Mouse (Mus musculus) MEL-GATA-1-ER (cell line): ENCODE measurements around the gene Osbp2.
A peak's percentile ranks its signal among the peaks of the same experiment; 100 is the strongest.

Experiments
- DNase-seq: peaks from one replicate; pipeline ENCODE4 v3.0.0-alpha.2; 2012; ENCODE audit warnings: low read depth; ENCODE audit errors: extremely low read depth

Gene Osbp2

GRCm38 (mm10) chr11:3824138-3824537, 39.6 kb downstream of the Osbp2 start:
- DNase-seq, result no peak

- DNase-seq, result no peak
Measured at GRCm38 (mm10) chr11:3823378-3823777, 40.3 kb downstream of the Osbp2 start.

DNA sequence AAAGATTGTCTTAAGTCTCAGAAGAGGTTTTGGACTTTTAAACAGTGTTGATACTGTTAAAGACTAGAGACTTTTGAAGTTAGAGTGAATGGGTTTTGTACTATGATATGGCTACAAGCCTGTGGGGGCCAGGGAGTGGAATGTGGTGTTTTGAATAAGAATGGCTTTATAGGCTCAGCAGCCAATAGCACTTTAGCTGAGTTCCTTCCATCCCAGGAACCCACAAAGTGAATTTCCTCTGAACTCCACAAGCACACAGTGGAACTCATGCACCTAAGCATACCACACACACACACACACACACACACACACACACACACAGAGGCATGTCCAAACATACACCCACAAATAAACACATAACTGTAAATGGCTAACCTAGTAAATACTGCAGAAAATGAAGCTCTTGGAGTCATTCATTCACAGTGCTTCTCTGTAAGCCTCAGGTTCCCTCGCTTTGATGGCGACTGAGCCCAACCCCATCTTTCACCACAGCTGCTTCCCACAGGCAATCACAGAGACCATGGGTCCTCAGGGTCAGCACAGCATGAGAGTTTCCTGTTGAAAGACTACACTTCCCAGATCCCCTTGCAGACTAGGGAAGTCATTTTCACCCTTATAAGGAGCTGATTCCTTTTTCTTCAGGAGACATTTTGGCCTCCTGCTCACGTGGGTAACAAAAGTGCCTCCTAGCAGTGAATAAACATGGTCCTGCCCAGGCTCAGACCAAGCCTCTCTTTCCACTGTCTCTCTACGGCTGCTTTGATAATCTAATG, 45.5 kb downstream of the Osbp2 start:
- no peak for DNase-seq

DNA sequence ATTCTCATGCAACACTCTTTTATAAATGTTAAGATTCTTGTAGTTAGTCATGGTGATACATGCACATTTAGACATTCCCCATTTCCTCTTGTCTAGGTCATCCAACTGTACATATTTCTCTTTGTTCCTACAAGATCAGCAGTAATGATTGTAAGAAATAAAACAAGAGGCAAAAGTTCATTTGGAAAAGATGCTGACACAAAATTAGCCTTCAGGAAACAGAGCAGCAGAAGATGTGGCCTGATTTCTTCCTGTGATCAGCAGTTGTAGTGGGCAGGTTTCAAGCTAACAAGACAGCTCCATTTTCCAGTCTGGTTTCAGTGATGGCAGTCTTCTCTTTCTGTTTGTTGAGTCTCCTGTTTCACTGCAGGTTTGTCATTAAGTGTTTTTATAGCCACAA, 47.8 kb downstream of the Osbp2 start:
- DNase-seq, result no peak

- no peak for DNase-seq
Measured at GRCm38 (mm10) chr11:3813340-3813739, 50.4 kb downstream of the Osbp2 start.

GRCm38 (mm10) chr11:3808162-3808561, 55.5 kb downstream of the Osbp2 start:
- DNase-seq, result no peak

DNA sequence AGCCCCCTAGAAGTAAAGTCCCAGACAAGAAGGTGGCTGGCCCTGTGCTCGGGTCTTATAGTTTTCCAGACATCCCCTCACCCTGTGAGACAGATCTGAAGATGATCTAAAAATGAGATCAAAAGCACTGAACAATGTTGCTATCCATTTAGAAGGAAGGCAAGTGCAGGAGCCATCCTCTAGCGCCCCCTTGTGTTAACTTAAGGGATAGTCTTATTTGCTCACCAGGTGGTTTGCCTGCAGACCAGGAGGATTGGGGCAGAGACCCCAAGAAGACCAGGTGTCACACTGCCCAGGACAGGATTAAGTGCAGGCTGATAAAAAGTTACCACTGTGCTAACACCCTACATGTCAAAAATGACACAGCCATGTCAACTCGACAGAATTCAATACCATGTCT, 58.3 kb downstream of the Osbp2 start:
- DNase-seq, result peak; percentile 18

- DNase-seq, result no peak
Measured at GRCm38 (mm10) chr11:3804639-3805038, 59.1 kb downstream of the Osbp2 start.

- DNase-seq, result no peak
Measured at GRCm38 (mm10) chr11:3802057-3802456, 61.6 kb downstream of the Osbp2 start.

DNA sequence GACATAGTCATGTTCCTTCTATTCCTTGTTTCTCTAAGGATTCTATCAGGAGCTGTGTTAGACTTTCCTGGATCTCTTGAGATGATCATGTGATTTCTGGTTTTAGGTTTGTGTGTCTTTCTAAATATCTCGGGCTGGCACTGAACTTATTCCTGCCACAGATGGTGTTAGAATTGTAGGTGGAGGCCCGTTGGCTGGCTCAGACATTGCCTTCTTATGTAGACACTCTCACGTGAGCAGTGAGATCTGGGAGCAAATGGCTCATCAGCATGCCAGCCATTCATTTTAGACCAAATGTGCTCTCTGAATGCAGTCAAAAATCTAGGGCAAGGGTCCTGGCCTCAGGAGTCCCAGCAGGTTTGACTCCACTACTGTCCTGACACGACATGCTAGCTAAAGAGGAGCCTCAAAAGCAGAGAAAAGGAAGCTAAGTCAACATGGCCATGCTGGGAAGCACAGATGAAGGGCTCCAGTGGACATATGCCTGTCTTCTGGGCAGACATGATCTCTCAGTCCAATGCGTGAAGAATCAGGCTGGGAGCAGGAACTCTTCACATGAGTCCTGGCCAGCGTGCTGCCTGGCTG, 66.0 kb downstream of the Osbp2 start:
- no peak for DNase-seq

- no peak for DNase-seq
Measured at GRCm38 (mm10) chr11:3790736-3791135, 73.0 kb downstream of the Osbp2 start.

DNA sequence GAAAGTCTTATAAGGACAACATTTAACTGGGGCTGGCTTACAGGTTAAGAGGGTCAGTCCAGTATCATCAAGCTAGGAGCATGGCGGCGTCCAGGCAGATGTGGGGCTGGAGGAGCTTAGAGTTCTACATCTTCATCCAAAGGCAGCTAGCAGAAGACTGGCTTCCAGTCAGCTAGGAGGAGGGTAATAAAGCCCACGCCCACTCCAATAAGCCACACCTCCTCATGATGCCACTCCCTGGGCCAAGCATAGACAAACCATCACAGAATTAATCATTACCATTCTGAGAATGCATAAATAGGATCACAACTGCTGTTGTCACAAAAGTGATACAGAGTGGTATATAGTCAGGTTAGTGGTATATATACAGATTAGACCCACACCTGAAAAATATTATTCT, 73.8 kb downstream of the Osbp2 start:
- no peak for DNase-seq

- DNase-seq, result peak; percentile 40
Measured at GRCm38 (mm10) chr11:3786564-3786963, 77.1 kb downstream of the Osbp2 start.

DNA sequence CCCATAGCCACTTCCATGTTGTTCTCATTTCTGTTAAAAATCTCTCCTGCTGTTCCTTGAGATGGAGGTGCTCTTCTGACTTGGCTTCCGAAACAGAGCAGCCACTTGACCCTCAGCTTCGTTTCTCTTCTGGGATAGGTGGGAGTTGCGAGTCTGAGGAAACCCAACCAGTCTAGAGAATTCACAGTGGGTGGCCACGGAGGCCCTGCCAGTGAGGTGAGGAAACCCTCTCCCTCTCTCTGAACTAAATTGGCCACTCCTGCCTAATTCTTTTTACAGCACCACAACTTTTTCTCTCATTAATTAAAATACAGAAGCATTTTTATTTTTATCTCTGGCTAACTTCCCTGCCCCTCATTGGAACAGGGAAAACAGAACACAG, 88.4 kb downstream of the Osbp2 start:
- no peak for DNase-seq

- no peak for DNase-seq
Measured at GRCm38 (mm10) chr11:3774463-3775262, 89.0 kb downstream of the Osbp2 start.

DNA sequence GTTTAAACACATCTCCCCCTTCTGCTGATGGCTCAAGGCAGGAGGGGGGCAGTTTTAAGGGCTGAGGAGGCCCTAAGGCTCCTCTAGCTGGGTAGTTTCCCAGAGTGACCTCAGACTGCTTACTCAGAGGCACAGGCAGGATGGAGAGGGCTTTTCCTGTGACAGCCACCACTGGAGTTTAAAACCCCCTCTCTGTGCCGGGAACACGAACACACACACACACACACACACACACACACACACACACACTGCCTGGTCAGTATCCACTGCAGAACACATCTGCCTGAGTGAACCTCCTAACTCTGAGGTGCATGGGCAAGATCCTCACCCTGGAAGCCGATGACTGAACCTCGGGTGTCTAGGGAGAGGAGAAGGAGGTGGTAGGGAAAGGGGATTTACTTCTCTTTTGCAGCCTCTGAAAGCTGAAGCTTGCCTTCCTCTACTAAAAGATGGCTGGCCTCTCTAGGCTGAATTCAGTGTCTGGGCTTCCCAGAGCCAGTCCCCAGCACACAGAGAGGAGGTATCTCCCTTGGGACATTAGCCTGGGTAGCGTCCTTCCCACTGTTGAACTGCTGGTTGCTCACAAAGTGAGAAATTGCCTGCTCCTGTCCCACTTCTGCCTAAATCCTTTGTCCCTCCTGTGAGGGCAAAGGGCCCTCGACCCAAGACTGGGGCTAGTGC, 89.8 kb downstream of the Osbp2 start:
- DNase-seq, result no peak

- DNase-seq, result no peak
Measured at GRCm38 (mm10) chr11:3773136-3773535, 90.6 kb downstream of the Osbp2 start.

- peak; percentile 15 for DNase-seq
Measured at GRCm38 (mm10) chr11:3771348-3771747, 92.4 kb downstream of the Osbp2 start.

DNA sequence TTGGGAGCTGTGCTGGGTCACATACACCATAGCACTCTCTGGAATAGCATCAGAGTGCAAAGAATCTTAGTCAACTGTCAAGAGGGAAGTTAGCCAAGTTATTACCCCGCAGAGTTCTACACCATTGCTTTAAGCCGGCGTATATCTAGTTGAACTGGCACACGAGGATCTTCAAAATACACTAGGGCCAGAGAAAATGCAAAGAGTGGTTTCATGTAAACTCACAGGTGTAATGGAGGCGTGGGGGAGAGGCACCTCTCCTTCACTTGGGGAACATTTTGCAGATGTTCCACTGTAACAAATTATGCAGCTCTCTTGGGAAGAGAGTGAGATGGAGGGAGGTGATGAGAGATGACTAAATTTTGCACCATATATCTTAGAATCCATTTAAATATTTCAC, 95.9 kb downstream of the Osbp2 start:
- DNase-seq, result no peak

- DNase-seq, result no peak
Measured at GRCm38 (mm10) chr11:3766964-3767363, 96.7 kb downstream of the Osbp2 start.

GRCm38 (mm10) chr11:3764352-3764751, 99.4 kb downstream of the Osbp2 start:
- DNase-seq, result no peak
